Mouse (Mus musculus): Measurements from ENCODE around the gene Gm960. TPM values are rescaled to one million over a fixed set of nuclear protein-coding genes. Genes with fewer than 3 reads are reported as not detected.

Gene Gm960
- polyA plus RNA-seq, 1 experiment from 2014 or later = 7.6 TPM

DNA sequence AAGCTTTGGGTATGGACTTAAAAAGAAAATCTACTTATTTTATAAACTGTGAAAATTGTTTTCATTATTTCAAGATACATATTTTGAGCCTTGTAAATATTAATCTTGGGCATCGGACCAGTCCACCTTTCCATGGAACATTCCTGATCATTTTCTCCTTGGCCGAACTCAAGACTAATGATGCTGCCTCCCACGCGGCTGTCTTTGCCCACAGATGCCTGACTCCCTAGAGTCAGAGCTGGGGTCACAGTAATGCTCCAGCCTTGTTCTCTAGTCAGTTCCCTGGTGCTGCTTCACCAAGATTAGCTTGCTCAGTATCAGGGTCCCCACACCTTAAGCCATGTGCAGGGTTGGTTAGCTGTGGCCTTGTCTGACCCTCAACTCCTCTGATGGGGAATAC is 92.8 kb downstream of the Gm960 start:
- Histone ChIP-seq H3K9ac (replicated peaks; ENCODE audit: low read length) (no peak overlapping the region), H3K4me2 (ENCODE audit: low read length) (no peak overlapping the region), H3K4me3 (replicated peaks; ENCODE audit: low read depth, low read length) (no peak overlapping the region), H3K4me1 (ENCODE audit: control insufficient read depth, insufficient read depth, low read length) (no peaks in the 10 kb centered on the region), H3K27me3 (ENCODE audit: control insufficient read depth, insufficient read depth, low read length) (no peaks in the 10 kb centered on the region), H3K9me3 (ENCODE audit: control insufficient read depth, low read length) (no peaks in the 10 kb centered on the region), H3K27ac (replicated peaks; ENCODE audit: low read depth, low read length) (no peak overlapping the region), H3K36me3 (ENCODE audit: control insufficient read depth, insufficient read depth, low read length) (0 out of 2 replicates have a peak, but pooled peaks cover under 1% of the 10 kb centered on the region)
- 92% methylated on average over 4 of the region's 4 CpGs for WGBS
- no peak for ATAC-seq (ENCODE audit: low FRiP score, low TSS enrichment)
- no peak for DNase-seq

GRCm38 (mm10) chr19:4603801-4604723 is 94.4 kb downstream of the Gm960 start:
- Histone ChIP-seq H3K27me3 (ENCODE audit: control insufficient read depth, insufficient read depth, low read length) (no peaks in the 10 kb centered on the region), H3K4me3 (replicated peaks; ENCODE audit: low read depth, low read length) (no peak overlapping the region), H3K9me3 (ENCODE audit: control insufficient read depth, low read length) (no peaks in the 10 kb centered on the region), H3K4me1 (ENCODE audit: control insufficient read depth, insufficient read depth, low read length) (no peaks in the 10 kb centered on the region), H3K36me3 (ENCODE audit: control insufficient read depth, insufficient read depth, low read length) (no peaks in the 10 kb centered on the region), H3K27ac (replicated peaks; ENCODE audit: low read depth, low read length) (no peak overlapping the region), H3K4me2 (ENCODE audit: low read length) (no peak overlapping the region), H3K9ac (replicated peaks; ENCODE audit: low read length) (no peak overlapping the region)
- ATAC-seq (ENCODE audit: low FRiP score, low TSS enrichment) (no peak), DNase-seq (peak; percentile 54)
- WGBS = 41% methylated on average over 24 of the region's 24 CpGs

GRCm38 (mm10) chr19:4602459-4602858 is 96.0 kb downstream of the Gm960 start:
- Histone ChIP-seq H3K9me3 (ENCODE audit: control insufficient read depth, low read length) (no peaks in the 10 kb centered on the region), H3K9ac (replicated peaks; ENCODE audit: low read length) (no peak overlapping the region), H3K27me3 (ENCODE audit: control insufficient read depth, insufficient read depth, low read length) (no peaks in the 10 kb centered on the region), H3K27ac (replicated peaks; ENCODE audit: low read depth, low read length) (no peak overlapping the region), H3K36me3 (ENCODE audit: control insufficient read depth, insufficient read depth, low read length) (no peaks in the 10 kb centered on the region), H3K4me1 (ENCODE audit: control insufficient read depth, insufficient read depth, low read length) (no peaks in the 10 kb centered on the region), H3K4me2 (ENCODE audit: low read length) (no peak overlapping the region), H3K4me3 (replicated peaks; ENCODE audit: low read depth, low read length) (no peak overlapping the region)
- no peak for DNase-seq
- WGBS = 88% methylated on average over 20 of the region's 20 CpGs
- no peak for ATAC-seq (ENCODE audit: low FRiP score, low TSS enrichment)

GRCm38 (mm10) chr19:4596071-4596470 is 102.4 kb downstream of the Gm960 start:
- 78% methylated on average over 2 of the region's 2 CpGs for WGBS
- DNase-seq (no peak), ATAC-seq (ENCODE audit: low FRiP score, low TSS enrichment) (no peak)
- Histone ChIP-seq H3K4me2 (ENCODE audit: low read length) (no peak overlapping the region), H3K27ac (replicated peaks; ENCODE audit: low read depth, low read length) (no peak overlapping the region), H3K36me3 (ENCODE audit: control insufficient read depth, insufficient read depth, low read length) (no peaks in the 10 kb centered on the region), H3K27me3 (ENCODE audit: control insufficient read depth, insufficient read depth, low read length) (no peaks in the 10 kb centered on the region), H3K9me3 (ENCODE audit: control insufficient read depth, low read length) (no peaks in the 10 kb centered on the region), H3K4me1 (ENCODE audit: control insufficient read depth, insufficient read depth, low read length) (no peaks in the 10 kb centered on the region), H3K4me3 (replicated peaks; ENCODE audit: low read depth, low read length) (no peak overlapping the region), H3K9ac (replicated peaks; ENCODE audit: low read length) (no peak overlapping the region)

- no peaks in the 10 kb centered on the region for H3K27me3 ChIP-seq (ENCODE audit: control insufficient read depth, insufficient read depth, low read length)
- H3K27ac ChIP-seq (replicated peaks; ENCODE audit: low read depth, low read length) = no peak overlapping the region
- DNase-seq (no peak), ATAC-seq (ENCODE audit: low FRiP score, low TSS enrichment) (no peak)
- H3K4me3 ChIP-seq (replicated peaks; ENCODE audit: low read depth, low read length) = no peak overlapping the region
- no peak overlapping the region for H3K4me2 ChIP-seq (ENCODE audit: low read length)
- no peak overlapping the region for H3K9ac ChIP-seq (replicated peaks; ENCODE audit: low read length)
- WGBS = 45% methylated on average over 7 of the region's 7 CpGs
- no peaks in the 10 kb centered on the region for H3K9me3 ChIP-seq (ENCODE audit: control insufficient read depth, low read length)
- H3K4me1 ChIP-seq (ENCODE audit: control insufficient read depth, insufficient read depth, low read length) = no peaks in the 10 kb centered on the region
- no peaks in the 10 kb centered on the region for H3K36me3 ChIP-seq (ENCODE audit: control insufficient read depth, insufficient read depth, low read length)
Measured at GRCm38 (mm10) chr19:4593792-4594522, 104.5 kb downstream of the Gm960 start.

DNA sequence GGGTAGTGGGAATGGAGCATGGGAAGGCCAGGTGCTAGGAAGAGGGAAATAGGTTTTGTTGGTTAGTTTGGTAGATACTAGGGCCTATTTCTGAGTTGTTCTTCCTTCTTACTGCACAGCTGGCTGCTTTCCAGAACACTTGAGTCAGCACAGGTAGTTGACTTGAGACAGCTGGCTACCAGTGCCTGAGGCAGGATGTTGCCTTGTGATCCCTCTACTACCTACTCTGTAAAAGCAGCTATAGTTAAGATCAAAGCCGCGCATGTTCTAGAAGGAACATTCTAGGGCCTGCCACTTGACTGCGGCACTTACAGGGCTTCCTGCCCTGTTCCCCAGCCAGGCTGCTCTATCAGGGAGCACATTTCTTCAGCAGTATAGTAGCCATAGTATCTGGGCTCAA is 108.4 kb downstream of the Gm960 start:
- Histone ChIP-seq H3K27me3 (ENCODE audit: control insufficient read depth, insufficient read depth, low read length) (no peaks in the 10 kb centered on the region), H3K9ac (replicated peaks; ENCODE audit: low read length) (no peak overlapping the region), H3K4me3 (replicated peaks; ENCODE audit: low read depth, low read length) (no peak overlapping the region), H3K36me3 (ENCODE audit: control insufficient read depth, insufficient read depth, low read length) (no peaks in the 10 kb centered on the region), H3K4me1 (ENCODE audit: control insufficient read depth, insufficient read depth, low read length) (no peaks in the 10 kb centered on the region), H3K4me2 (ENCODE audit: low read length) (no peak overlapping the region), H3K9me3 (ENCODE audit: control insufficient read depth, low read length) (no peaks in the 10 kb centered on the region), H3K27ac (replicated peaks; ENCODE audit: low read depth, low read length) (no peak overlapping the region)
- 93% methylated on average over 3 of the region's 3 CpGs for WGBS
- no peak for ATAC-seq (ENCODE audit: low FRiP score, low TSS enrichment)
- DNase-seq = no peak

- no peak overlapping the region for H3K4me2 ChIP-seq (ENCODE audit: low read length)
- no peaks in the 10 kb centered on the region for H3K4me1 ChIP-seq (ENCODE audit: control insufficient read depth, insufficient read depth, low read length)
Measured at GRCm38 (mm10) chr19:4589081-4589480, 109.4 kb downstream of the Gm960 start.

DNA sequence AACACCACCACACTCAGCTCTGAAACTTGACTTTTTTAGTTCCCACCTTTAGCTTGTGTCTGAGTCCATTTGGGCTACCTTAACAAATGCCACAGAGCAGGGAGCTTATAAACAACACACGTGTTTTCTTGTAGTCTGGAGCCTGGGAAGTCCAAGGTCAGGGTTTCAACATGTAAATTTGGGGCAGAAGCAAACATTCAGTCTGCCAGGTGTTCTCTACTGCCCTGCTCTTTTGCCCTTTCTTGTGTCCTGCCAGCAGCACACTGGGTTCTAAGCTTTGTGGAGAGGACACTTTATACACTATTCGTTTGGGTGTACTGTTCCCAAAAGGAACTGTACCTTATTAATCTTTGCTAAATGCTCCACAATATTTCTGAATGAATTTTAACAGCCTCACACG is 110.0 kb downstream of the Gm960 start:
- no peaks in the 10 kb centered on the region for H3K4me1 ChIP-seq (ENCODE audit: control insufficient read depth, insufficient read depth, low read length)
- WGBS = 68% methylated on average over 3 of the region's 3 CpGs
- no peak overlapping the region for H3K4me2 ChIP-seq (ENCODE audit: low read length)
- DNase-seq = no peak
- ATAC-seq (ENCODE audit: low FRiP score, low TSS enrichment) = no peak
- no peak overlapping the region for H3K9ac ChIP-seq (replicated peaks; ENCODE audit: low read length)
- H3K36me3 ChIP-seq (ENCODE audit: control insufficient read depth, insufficient read depth, low read length) = no peaks in the 10 kb centered on the region
- H3K27me3 ChIP-seq (ENCODE audit: control insufficient read depth, insufficient read depth, low read length) = no peaks in the 10 kb centered on the region
- no peak overlapping the region for H3K4me3 ChIP-seq (replicated peaks; ENCODE audit: low read depth, low read length)
- H3K27ac ChIP-seq (replicated peaks; ENCODE audit: low read depth, low read length) = no peak overlapping the region
- H3K9me3 ChIP-seq (ENCODE audit: control insufficient read depth, low read length) = no peaks in the 10 kb centered on the region

More at GRCm38 (mm10) chr19:4589081-4589480, 109.4 kb downstream of the Gm960 start:
- no peak overlapping the region for H3K27ac ChIP-seq (replicated peaks; ENCODE audit: low read depth, low read length)
- no peaks in the 10 kb centered on the region for H3K27me3 ChIP-seq (ENCODE audit: control insufficient read depth, insufficient read depth, low read length)
- H3K9ac ChIP-seq (replicated peaks; ENCODE audit: low read length) = no peak overlapping the region
- H3K9me3 ChIP-seq (ENCODE audit: control insufficient read depth, low read length) = no peaks in the 10 kb centered on the region
- 70% methylated on average over 1 of the region's 1 CpGs for WGBS
- no peaks in the 10 kb centered on the region for H3K36me3 ChIP-seq (ENCODE audit: control insufficient read depth, insufficient read depth, low read length)
- no peak overlapping the region for H3K4me3 ChIP-seq (replicated peaks; ENCODE audit: low read depth, low read length)
- DNase-seq = no peak
- no peak for ATAC-seq (ENCODE audit: low FRiP score, low TSS enrichment)

Data from midbrain, embryonic 14.5 days (tissue).